Mouse (Mus musculus): ENCODE data around the gene Il4i1. TPM values are rescaled to one million over a fixed set of nuclear protein-coding genes. Genes with fewer than 3 reads are reported as not detected.

Il4i1 gene
- total RNA-seq, 2 experiments from 2014 or later: 1.1 to 2.5 TPM

- DNase-seq: no peak
These were observed 3.2 kb downstream of the Il4i1 start for GRCm38 (mm10) chr7:44819391-44819790.

GRCm38 (mm10) chr7:44819863-44820262 is 3.7 kb downstream of the Il4i1 start:
- DNase-seq: no peak

- DNase-seq: no peak
These were observed 4.3 kb downstream of the Il4i1 start for GRCm38 (mm10) chr7:44820525-44820924.

GRCm38 (mm10) chr7:44821666-44822448 is 5.7 kb downstream of the Il4i1 start:
- no peak for DNase-seq

GRCm38 (mm10) chr7:44823409-44823808 is 7.2 kb downstream of the Il4i1 start:
- DNase-seq: no peak

GRCm38 (mm10) chr7:44824872-44825271 is 8.7 kb downstream of the Il4i1 start:
- peak; percentile 65 to 73 for DNase-seq

- DNase-seq: no peak
These were observed 10.6 kb downstream of the Il4i1 start for GRCm38 (mm10) chr7:44826771-44827170.

- DNase-seq: no peak
These were observed 12.5 kb downstream of the Il4i1 start for GRCm38 (mm10) chr7:44828706-44829105.

- no peak for DNase-seq
These were observed 16.6 kb downstream of the Il4i1 start for GRCm38 (mm10) chr7:44832763-44833162.

- DNase-seq: no peak
These were observed 19.3 kb downstream of the Il4i1 start for GRCm38 (mm10) chr7:44835373-44836015.

- DNase-seq: no peak
These were observed 19.8 kb downstream of the Il4i1 start for GRCm38 (mm10) chr7:44836016-44836404.

- DNase-seq: no peak
These were observed 20.4 kb downstream of the Il4i1 start for GRCm38 (mm10) chr7:44836423-44837053.

GRCm38 (mm10) chr7:44838073-44838472 is 21.9 kb downstream of the Il4i1 start:
- no peak for DNase-seq

- DNase-seq: no peak
These were observed 22.9 kb downstream of the Il4i1 start for GRCm38 (mm10) chr7:44839171-44839490.

- peak; percentile 54 to 57 for DNase-seq
These were observed 23.5 kb downstream of the Il4i1 start for GRCm38 (mm10) chr7:44839491-44840191.

- no peak for DNase-seq
These were observed 24.2 kb downstream of the Il4i1 start for GRCm38 (mm10) chr7:44840426-44840825.

GRCm38 (mm10) chr7:44841825-44842463 is 25.8 kb downstream of the Il4i1 start:
- no peak for DNase-seq

- no peak for DNase-seq
These were observed 28.8 kb downstream of the Il4i1 start for GRCm38 (mm10) chr7:44845006-44845405.

- no peak for DNase-seq
These were observed 30.6 kb downstream of the Il4i1 start for GRCm38 (mm10) chr7:44846804-44847203.

- DNase-seq: no peak
These were observed 31.6 kb downstream of the Il4i1 start for GRCm38 (mm10) chr7:44847772-44848171.

GRCm38 (mm10) chr7:44848561-44849415 is 32.6 kb downstream of the Il4i1 start, which contains the start of the genes Akt1s1 and Tbc1d17:
TSS of gene Akt1s1 (plus strand) at chr7:44848991.
TSS of gene Tbc1d17 (minus strand) at chr7:44849079.
- peak; percentile 99 to 100 for DNase-seq

Measured in layer of hippocampus, postnatal 36 days (tissue).